Mouse (Mus musculus) neutrophil, adult 83 days (primary cell): Measurements from ENCODE around the gene Hmx1. TPM values are rescaled to one million over a fixed set of nuclear protein-coding genes. Genes with fewer than 3 reads are reported as not detected.

Source experiments
- total RNA-seq, 2 experiments: library from RNA; stranded (reverse); gene quantifications; one replicate each; pipeline ENCODE4 v1.2.4; 2023

The Hmx1 gene
- total RNA-seq = not detected

DNA sequence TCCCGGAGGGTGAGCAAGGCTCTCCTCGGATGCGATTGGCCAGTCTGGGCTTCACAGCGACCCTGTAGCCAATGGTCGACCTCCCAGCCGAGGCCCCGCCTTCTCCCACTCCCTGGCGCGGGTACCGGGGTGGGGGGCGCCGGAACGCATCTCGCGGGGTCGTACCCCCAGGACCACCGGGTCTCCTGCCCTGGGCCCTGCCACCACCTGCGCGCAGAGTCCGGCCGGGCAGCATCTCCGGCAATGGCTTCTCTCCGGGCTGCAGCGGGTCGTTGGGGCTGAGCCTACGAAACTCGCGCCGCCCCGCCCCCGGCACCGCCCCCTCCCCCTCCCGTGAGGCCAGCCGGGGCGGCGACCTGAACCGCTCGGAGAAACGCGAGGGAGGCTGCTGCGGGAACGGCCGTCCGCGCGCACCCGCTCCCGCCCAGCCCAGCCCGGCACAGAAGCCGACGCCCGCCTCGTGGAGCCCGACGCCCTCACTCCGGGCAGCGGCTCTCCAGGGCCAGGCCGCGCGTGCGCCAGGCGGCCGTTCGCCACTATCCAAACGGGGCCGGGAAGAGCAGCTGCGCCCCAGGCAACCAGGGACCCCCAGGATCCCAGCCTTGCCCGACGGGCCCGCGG, at the start of gene Hmx1:
Hmx1 (plus strand) TSS at position 618 of the 621 bp plus-strand sequence.

Other genes starting within 250 kb of the Hmx1 start
- gene Adra2c, start 110.8 kb upstream of the Hmx1 start, total RNA-seq = not detected
- gene Cpz, start 136.6 kb downstream of the Hmx1 start, total RNA-seq = 1 to 10 TPM in 1 of 2 experiments, under 1 TPM in 1; 0.60 to 1.0 TPM
- gene Trmt44, start 186.0 kb downstream of the Hmx1 start, total RNA-seq = 1 to 10 TPM; 4.5 to 4.8 TPM
- 100 to 1,000 TPM; 151 to 158 TPM for gene Acox3, start 193.9 kb downstream of the Hmx1 start, total RNA-seq